Mouse (Mus musculus): ENCODE data around the gene Cdkal1. TPM values are rescaled to one million over a fixed set of nuclear protein-coding genes. Genes with fewer than 3 reads are reported as not detected.

Cdkal1 gene
- polyA plus RNA-seq, 1 experiment = 1.2 TPM

DNA sequence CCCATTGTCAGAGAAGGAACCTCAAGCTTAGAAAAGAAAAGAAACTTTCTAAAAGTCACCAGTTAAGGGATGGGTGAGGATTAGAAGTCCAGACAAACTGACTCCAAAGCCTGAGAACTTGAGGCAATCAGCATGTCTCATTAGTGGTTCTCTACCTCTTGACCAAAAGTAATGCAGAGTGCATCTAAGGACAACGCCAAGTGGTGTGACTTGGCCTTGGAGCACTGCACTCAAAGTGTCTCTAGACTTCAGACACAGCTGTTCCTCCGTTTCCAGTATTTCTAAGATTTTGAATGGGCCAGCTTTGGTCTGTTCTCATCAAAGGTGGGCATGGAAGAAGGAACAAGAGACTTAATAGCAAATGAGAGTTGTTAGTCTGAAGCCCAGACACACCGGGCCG lies 74.1 kb downstream of the Cdkal1 start:
- WGBS = 88% methylated on average over 4 of the region's 4 CpGs
- no peaks in the 10 kb centered on the region for H3K36me3 ChIP-seq (ENCODE audit: control insufficient read depth, insufficient read depth, low read length)
- DNase-seq (ENCODE audit: low read depth in 1 of 2, low spot score in 2 of 2) = no peak
- H3K27ac ChIP-seq (ENCODE audit: insufficient read depth, low read length) = no peak overlapping the region
- TF ChIP-seq POLR2A (IDR thresholded peaks at IDR 0.05; ENCODE audit: low read depth, low read length) (no peak), CTCF (IDR thresholded peaks at IDR 0.05; ENCODE audit: extremely low read depth, insufficient read depth, insufficient read length, insufficient replicate concordance) (no peak)
- no peak overlapping the region for H3K4me3 ChIP-seq (ENCODE audit: extremely low read depth, insufficient read depth, insufficient read length)
- H3K27me3 ChIP-seq (ENCODE audit: control insufficient read depth, insufficient read depth, low read length) = no peaks in the 10 kb centered on the region
- peaks cover 4% of the 10 kb centered on the region; the same call in 1 of the 2 replicates for H3K4me1 ChIP-seq (ENCODE audit: control insufficient read depth, insufficient read depth, insufficient read length)

- H3K27ac ChIP-seq (ENCODE audit: insufficient read depth, low read length) = no peak overlapping the region
These were observed 74.8 kb downstream of the Cdkal1 start for GRCm38 (mm10) chr13:29780713-29781112.

GRCm38 (mm10) chr13:29779519-29779918 lies 76.0 kb downstream of the Cdkal1 start:
- DNase-seq (ENCODE audit: low read depth in 1 of 2, low spot score in 2 of 2) = no peak
- 95% methylated on average over 5 of the region's 5 CpGs for WGBS
- H3K4me1 ChIP-seq (ENCODE audit: control insufficient read depth, insufficient read depth, insufficient read length) = peaks cover 4% of the 10 kb centered on the region; the same call in 1 of the 2 replicates
- TF ChIP-seq CTCF (IDR thresholded peaks at IDR 0.05; ENCODE audit: extremely low read depth, insufficient read depth, insufficient read length, insufficient replicate concordance) (no peak), POLR2A (IDR thresholded peaks at IDR 0.05; ENCODE audit: low read depth, low read length) (no peak)
- no peaks in the 10 kb centered on the region; the same call in 1 of the 2 replicates for H3K36me3 ChIP-seq (ENCODE audit: control insufficient read depth, insufficient read depth, low read length)
- H3K27ac ChIP-seq (ENCODE audit: insufficient read depth, low read length) = no peak overlapping the region
- H3K27me3 ChIP-seq (ENCODE audit: control insufficient read depth, insufficient read depth, low read length) = no peaks in the 10 kb centered on the region
- no peak overlapping the region for H3K4me3 ChIP-seq (ENCODE audit: extremely low read depth, insufficient read depth, insufficient read length)

More at GRCm38 (mm10) chr13:29780713-29781112, 74.8 kb downstream of the Cdkal1 start:
- DNase-seq (ENCODE audit: low read depth in 1 of 2, low spot score in 2 of 2) = no peak
- TF ChIP-seq CTCF (IDR thresholded peaks at IDR 0.05; ENCODE audit: extremely low read depth, insufficient read depth, insufficient read length, insufficient replicate concordance) (no peak), POLR2A (IDR thresholded peaks at IDR 0.05; ENCODE audit: low read depth, low read length) (no peak)
- Histone ChIP-seq H3K4me1 (ENCODE audit: control insufficient read depth, insufficient read depth, insufficient read length) (peaks cover 4% of the 10 kb centered on the region; the same call in 1 of the 2 replicates), H3K4me3 (ENCODE audit: extremely low read depth, insufficient read depth, insufficient read length) (no peak overlapping the region), H3K36me3 (ENCODE audit: control insufficient read depth, insufficient read depth, low read length) (no peaks in the 10 kb centered on the region; the same call in 1 of the 2 replicates), H3K27me3 (ENCODE audit: control insufficient read depth, insufficient read depth, low read length) (no peaks in the 10 kb centered on the region)
- 45% methylated on average over 6 of the region's 6 CpGs for WGBS

DNA sequence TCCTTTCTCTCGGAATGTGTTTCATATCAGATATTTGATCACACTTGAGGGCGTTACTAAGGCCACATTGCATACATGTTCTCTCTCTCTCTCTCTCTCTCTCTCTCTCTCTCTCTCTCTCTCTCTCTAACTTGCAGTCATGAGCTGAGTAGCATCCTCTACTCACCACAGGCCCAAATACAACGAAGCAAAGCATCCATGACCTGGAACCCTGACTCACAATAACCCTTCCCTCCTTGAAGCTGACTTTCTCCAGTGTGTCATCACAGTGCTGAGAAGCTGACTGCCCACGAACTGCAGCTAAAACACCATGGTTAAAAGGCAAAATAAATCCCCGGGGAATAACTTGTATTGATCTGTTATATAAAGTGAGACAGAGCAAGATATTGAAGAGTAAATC lies 76.4 kb downstream of the Cdkal1 start:
- Histone ChIP-seq H3K27me3 (ENCODE audit: control insufficient read depth, insufficient read depth, low read length) (no peaks in the 10 kb centered on the region), H3K4me1 (ENCODE audit: control insufficient read depth, insufficient read depth, insufficient read length) (peaks cover 4% of the 10 kb centered on the region; the same call in 1 of the 2 replicates), H3K4me3 (ENCODE audit: extremely low read depth, insufficient read depth, insufficient read length) (no peak overlapping the region), H3K36me3 (ENCODE audit: control insufficient read depth, insufficient read depth, low read length) (no peaks in the 10 kb centered on the region; the same call in 1 of the 2 replicates), H3K27ac (ENCODE audit: insufficient read depth, low read length) (no peak overlapping the region)
- no peak for DNase-seq (ENCODE audit: low read depth in 1 of 2, low spot score in 2 of 2)
- TF ChIP-seq POLR2A (IDR thresholded peaks at IDR 0.05; ENCODE audit: low read depth, low read length) (no peak), CTCF (IDR thresholded peaks at IDR 0.05; ENCODE audit: extremely low read depth, insufficient read depth, insufficient read length, insufficient replicate concordance) (no peak)
- 89% methylated on average over 5 of the region's 5 CpGs for WGBS

- TF ChIP-seq POLR2A (IDR thresholded peaks at IDR 0.05; ENCODE audit: low read depth, low read length) (no peak), CTCF (IDR thresholded peaks at IDR 0.05; ENCODE audit: extremely low read depth, insufficient read depth, insufficient read length, insufficient replicate concordance) (no peak)
- Histone ChIP-seq H3K4me3 (ENCODE audit: extremely low read depth, insufficient read depth, insufficient read length) (no peak overlapping the region), H3K27me3 (ENCODE audit: control insufficient read depth, insufficient read depth, low read length) (no peaks in the 10 kb centered on the region), H3K27ac (ENCODE audit: insufficient read depth, low read length) (no peak overlapping the region), H3K36me3 (ENCODE audit: control insufficient read depth, insufficient read depth, low read length) (no peaks in the 10 kb centered on the region; the same call in 1 of the 2 replicates), H3K4me1 (ENCODE audit: control insufficient read depth, insufficient read depth, insufficient read length) (peaks cover 7% of the 10 kb centered on the region; the same call in 1 of the 2 replicates)
- WGBS = 91% methylated on average over 6 of the region's 6 CpGs
- no peak for DNase-seq (ENCODE audit: low read depth in 1 of 2, low spot score in 2 of 2)
These were observed 77.3 kb downstream of the Cdkal1 start for GRCm38 (mm10) chr13:29778124-29778523.

DNA sequence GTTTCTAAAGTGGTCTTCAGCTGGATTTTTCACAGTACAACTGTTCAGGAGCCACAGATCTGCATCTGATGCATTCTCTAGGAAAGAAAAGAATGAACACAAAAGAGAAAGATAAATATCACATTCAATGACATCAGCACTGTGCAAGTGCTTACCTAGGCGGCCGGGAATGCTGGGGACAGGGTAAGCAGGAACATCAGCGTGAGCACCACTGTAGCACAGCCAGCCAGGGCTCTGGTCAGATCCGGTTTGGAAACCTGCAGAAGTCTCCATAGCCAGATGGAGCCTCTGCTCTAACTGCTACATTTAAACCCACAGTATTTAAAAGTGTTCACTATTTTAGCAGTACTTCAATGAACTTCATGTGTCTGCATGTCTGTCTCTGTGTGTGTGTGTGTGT lies 78.2 kb downstream of the Cdkal1 start:
- no peak for DNase-seq (ENCODE audit: low read depth in 1 of 2, low spot score in 2 of 2)
- TF ChIP-seq CTCF (IDR thresholded peaks at IDR 0.05; ENCODE audit: extremely low read depth, insufficient read depth, insufficient read length, insufficient replicate concordance) = no peak
- TF ChIP-seq POLR2A (IDR thresholded peaks at IDR 0.05; ENCODE audit: low read depth, low read length) = no peak
- 97% methylated on average over 4 of the region's 4 CpGs for WGBS

DNA sequence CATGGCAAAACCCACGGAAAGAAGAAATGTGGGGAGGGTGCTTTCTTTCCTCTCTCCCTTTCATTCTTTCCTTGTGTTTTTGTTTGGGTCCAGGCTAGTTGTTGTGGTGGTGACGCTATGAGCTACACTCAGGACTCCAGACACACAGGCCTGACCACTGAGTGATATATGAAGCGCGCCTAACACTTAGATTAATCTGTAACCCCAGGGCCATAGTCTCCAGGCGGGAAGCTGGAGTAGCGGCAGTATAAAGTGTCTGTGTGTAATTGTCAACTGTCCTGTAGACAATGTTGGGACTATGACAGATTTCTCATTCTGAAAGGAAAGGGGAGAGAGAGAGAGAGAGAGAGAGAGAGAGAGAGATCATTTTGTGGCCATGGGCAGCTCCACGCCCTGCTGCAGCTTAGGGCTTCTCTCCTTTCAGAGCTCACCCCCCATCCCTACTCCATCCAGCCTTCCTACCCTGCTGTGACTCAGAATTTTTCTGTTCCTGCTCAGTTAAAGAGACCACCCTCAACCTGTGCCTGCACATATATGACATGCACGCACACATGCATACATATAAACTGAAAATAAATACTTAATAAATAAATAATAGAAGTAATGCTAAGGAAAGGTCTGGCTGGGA lies 79.8 kb downstream of the Cdkal1 start:
- no peak for TF ChIP-seq CTCF (IDR thresholded peaks at IDR 0.05; ENCODE audit: extremely low read depth, insufficient read depth, insufficient read length, insufficient replicate concordance)
- TF ChIP-seq POLR2A (IDR thresholded peaks at IDR 0.05; ENCODE audit: low read depth, low read length) = no peak
- Histone ChIP-seq H3K27ac (ENCODE audit: insufficient read depth, low read length) (no peak overlapping the region), H3K27me3 (ENCODE audit: control insufficient read depth, insufficient read depth, low read length) (no peaks in the 10 kb centered on the region), H3K36me3 (ENCODE audit: control insufficient read depth, insufficient read depth, low read length) (no peaks in the 10 kb centered on the region; the same call in 1 of the 2 replicates), H3K4me3 (ENCODE audit: extremely low read depth, insufficient read depth, insufficient read length) (no peak overlapping the region), H3K4me1 (ENCODE audit: control insufficient read depth, insufficient read depth, insufficient read length) (peaks cover 10% of the 10 kb centered on the region; the same call in 1 of the 2 replicates)
- 95% methylated on average over 8 of the region's 8 CpGs for WGBS
- DNase-seq (ENCODE audit: low read depth in 1 of 2, low spot score in 2 of 2) = no peak

More for the DNA sequence above, 78.2 kb downstream of the Cdkal1 start:
- Histone ChIP-seq H3K36me3 (ENCODE audit: control insufficient read depth, insufficient read depth, low read length) (no peaks in the 10 kb centered on the region; the same call in 1 of the 2 replicates), H3K27ac (ENCODE audit: insufficient read depth, low read length) (no peak overlapping the region), H3K4me1 (ENCODE audit: control insufficient read depth, insufficient read depth, insufficient read length) (peaks cover 12% of the 10 kb centered on the region; the same call in 1 of the 2 replicates), H3K4me3 (ENCODE audit: extremely low read depth, insufficient read depth, insufficient read length) (no peak overlapping the region), H3K27me3 (ENCODE audit: control insufficient read depth, insufficient read depth, low read length) (no peaks in the 10 kb centered on the region)
